In the genomic region with DNA sequence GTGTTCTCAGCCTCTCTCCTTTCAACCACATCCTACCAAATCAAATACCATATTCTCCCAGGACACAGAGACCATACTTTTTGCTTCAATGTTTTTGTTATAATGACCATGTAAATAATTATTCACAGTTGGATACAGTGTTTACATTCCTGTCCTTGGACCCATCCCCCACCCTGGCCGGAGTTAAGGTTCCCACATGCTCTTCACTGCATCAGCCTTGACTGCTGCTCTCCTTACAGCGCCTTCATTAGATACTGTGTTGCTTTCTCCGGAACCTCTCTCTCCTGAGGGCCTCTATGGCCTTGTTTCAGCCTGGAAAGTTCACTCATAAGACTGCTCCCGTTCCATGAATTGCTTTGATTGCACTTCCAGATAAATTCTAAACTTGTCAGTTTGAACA, we compare ENCODE assay signal across 24 mouse cellular contexts. TPM values are rescaled to one million over a fixed set of nuclear protein-coding genes. Genes with fewer than 3 reads are reported as not detected.
"Had no signal": no experiment of that assay in that cellular context is flagged by ENCODE, and none has a peak within 500 bp of the region (broad histone marks: within the 10 kb centered on the region; RNA-seq: fewer than 3 reads in every experiment).

No protein-coding gene starts in this region.

- H3K27ac ChIP-seq: hindbrain, postnatal 0 days; kidney, postnatal 0 days; left cerebral cortex, adult 2 months; liver, embryonic 13.5 days; lung, embryonic 15.5 days; midbrain, embryonic 12.5 days; midbrain, embryonic 15.5 days; neural tube, embryonic 13.5 days had no signal

- H3K36me3 ChIP-seq: liver, embryonic 13.5 days; lung, embryonic 15.5 days; midbrain, embryonic 12.5 days; midbrain, embryonic 15.5 days; neural tube, embryonic 13.5 days had no signal

- ATAC-seq: hindbrain, postnatal 0 days; inflammation-experienced regulatory T-cells, adult 6 months; midbrain, embryonic 15.5 days had no signal

- H3K4me2 ChIP-seq: liver, embryonic 13.5 days; lung, embryonic 15.5 days; midbrain, embryonic 12.5 days; midbrain, embryonic 15.5 days; neural tube, embryonic 13.5 days had no signal

- H3K27me3 ChIP-seq: liver, embryonic 13.5 days; lung, embryonic 15.5 days; midbrain, embryonic 12.5 days; midbrain, embryonic 15.5 days; neural tube, embryonic 13.5 days had no signal

- DNase-seq: kidney, adult 2 months; kidney, postnatal 25 days; layer of hippocampus, postnatal 36 days; liver, embryonic 13.5 days; retina, postnatal 1 day; right cerebral cortex, postnatal 25 days; spleen, adult 18-20 months; thymus, adult 2 months; thymus, postnatal 25 days had no signal

- H3K4me1 ChIP-seq: midbrain, embryonic 12.5 days; midbrain, embryonic 15.5 days; neural tube, embryonic 13.5 days had no signal

- H3K9me3 ChIP-seq: liver, embryonic 13.5 days; lung, embryonic 15.5 days; midbrain, embryonic 12.5 days; midbrain, embryonic 15.5 days; neural tube, embryonic 13.5 days had no signal

- H3K9ac ChIP-seq: liver, embryonic 13.5 days; lung, embryonic 15.5 days; midbrain, embryonic 12.5 days; midbrain, embryonic 15.5 days; neural tube, embryonic 13.5 days had no signal

- H3K4me3 ChIP-seq: left cerebral cortex, adult 2 months; liver, embryonic 13.5 days; lung, embryonic 15.5 days; midbrain, embryonic 12.5 days; midbrain, embryonic 15.5 days; myocyte; neural tube, embryonic 13.5 days had no signal

RNA-seq across cellular contexts. Expression of a gene that starts 18.7 kb away (rescaled TPM):
- polyA plus RNA-seq: hindbrain, postnatal 0 days; inflammation-experienced regulatory T-cells, adult 6 months; kidney, adult 2 months; kidney, embryonic 14.5 days; kidney, postnatal 0 days; large intestine, adult 2 months; limb, embryonic 11.5 days; limb, embryonic 14.5 days; liver, adult 2 months; liver, embryonic 13.5 days; lung, embryonic 15.5 days; midbrain, embryonic 12.5 days; midbrain, embryonic 15.5 days; myocyte; neural tube, embryonic 13.5 days; thymus, adult 2 months had no signal

RNA-seq across cellular contexts. Expression of a gene that starts 21.9 kb away (rescaled TPM):
- polyA plus RNA-seq: kidney, embryonic 14.5 days; myocyte had no signal

RNA-seq across cellular contexts. Expression of a gene that starts 50.4 kb away (rescaled TPM):
- polyA plus RNA-seq: inflammation-experienced regulatory T-cells, adult 6 months; kidney, embryonic 14.5 days; liver, embryonic 16.5 days; myocyte had no signal
